Mouse (Mus musculus) spleen, embryonic (tissue): Measurements from ENCODE around the gene Cldn18.

Experiments
- CTCF ChIA-PET: fragments of 350-600 bp; sonication (Branson Sonifier 250); formaldehyde crosslinking; loops from one replicate; lab custom pipeline; 2022; lab: Charles Lee

The Cldn18 gene

GRCm38 (mm10) chr9:99717134-99717533 lies at the start of gene Cldn18:
Cldn18 (minus strand) TSS chr9:99717267.
- CTCF ChIA-PET = no interaction called here

DNA sequence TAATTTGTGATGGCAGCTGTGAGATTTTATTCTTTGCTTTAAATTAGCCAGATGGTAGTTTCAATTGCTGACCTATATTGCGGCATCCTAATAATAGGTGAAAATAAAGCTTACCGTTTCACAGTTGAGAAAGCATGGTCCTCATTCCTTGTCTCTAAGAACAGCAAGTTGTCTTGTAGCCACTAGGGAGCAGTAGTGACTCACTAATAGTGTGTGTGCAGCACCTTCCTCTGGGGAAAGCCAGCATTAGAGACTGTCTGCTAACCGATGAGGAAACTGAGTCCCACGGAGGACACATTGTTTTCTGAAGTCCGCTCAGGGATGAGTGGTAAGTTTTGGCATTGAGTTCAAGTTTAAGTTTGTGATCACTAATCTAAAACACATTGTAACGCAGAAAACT lies 46.5 kb upstream of the Cldn18 start:
- CTCF ChIA-PET = no interaction called here

DNA sequence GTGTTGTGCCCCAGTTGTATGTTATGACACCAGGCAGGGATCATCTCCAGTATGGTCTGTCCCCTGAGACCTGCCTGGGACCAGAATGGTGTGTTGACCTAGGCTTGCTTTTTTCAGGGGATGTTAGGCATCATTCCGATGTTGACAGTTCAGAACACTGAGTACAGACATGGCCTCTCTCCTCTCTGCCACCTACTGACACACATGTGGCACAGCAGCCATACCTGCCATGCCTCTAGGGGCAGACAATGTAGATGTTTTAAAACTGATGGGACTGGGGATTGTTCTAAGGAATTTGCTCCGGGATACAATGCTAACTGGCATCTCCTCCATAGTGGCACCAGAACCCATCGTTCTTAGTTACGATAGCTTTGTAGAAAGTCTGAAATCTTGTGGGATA lies 33.2 kb upstream of the Cldn18 start:
- CTCF ChIA-PET = no interaction called here

DNA sequence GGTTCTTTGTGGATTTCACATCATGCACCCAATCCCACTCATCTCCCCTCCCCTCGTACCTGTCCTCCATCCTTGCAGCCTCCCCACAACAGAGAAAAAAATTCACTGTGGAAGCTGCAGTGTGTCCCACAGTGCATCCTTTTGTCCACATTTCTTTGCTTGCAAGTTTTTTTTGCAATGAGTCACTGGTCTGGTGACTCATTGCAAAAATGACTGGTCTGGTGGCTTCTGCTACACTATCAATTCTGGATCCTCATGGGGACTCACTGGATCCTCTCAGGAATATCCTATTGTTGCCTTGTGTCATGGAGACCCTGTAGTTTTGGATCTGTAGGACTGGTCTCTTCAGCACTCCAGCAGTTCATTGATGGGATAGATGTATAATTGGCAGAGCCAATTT lies 31.2 kb upstream of the Cldn18 start:
- CTCF ChIA-PET = no interaction called here

DNA sequence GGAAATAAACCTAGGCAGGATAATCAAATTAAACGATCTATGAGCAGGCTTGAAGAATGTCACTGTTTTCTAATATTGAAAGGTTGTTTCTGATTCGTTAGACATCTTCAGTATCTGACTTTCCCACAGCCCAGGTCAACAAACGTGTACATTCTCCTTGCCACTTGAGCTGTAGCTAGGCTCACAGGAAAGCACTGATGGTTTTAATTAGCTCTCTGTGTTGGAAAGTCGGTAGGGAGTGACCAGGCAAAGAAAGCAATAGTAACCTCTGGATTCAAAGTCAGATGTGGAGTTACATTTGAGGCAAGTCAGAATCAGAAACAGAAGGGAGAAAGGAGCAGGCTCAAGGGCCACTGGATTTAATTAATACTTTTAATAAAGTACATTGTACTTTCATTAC lies 30.7 kb upstream of the Cldn18 start:
- CTCF ChIA-PET = no interaction called here

DNA sequence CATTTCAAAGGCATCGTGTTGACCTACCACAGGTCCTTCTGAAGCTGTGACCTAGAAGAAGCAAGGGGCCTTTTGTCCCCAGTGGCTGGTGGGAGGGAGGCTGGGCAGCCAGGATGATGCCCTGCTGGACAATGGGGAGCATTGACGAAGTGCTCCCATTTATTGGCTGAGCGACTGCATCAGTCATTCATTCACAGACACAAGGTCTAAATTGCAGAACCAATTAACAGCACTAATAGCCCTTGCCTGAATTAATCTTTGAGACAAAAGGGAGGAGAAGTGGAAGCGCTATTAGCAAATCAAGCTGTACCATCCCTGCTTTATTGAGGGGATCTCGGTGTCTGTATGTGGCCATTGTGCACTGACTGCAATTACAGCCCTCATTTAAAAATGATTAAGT lies 27.5 kb upstream of the Cldn18 start:
- CTCF ChIA-PET = no interaction called here

DNA sequence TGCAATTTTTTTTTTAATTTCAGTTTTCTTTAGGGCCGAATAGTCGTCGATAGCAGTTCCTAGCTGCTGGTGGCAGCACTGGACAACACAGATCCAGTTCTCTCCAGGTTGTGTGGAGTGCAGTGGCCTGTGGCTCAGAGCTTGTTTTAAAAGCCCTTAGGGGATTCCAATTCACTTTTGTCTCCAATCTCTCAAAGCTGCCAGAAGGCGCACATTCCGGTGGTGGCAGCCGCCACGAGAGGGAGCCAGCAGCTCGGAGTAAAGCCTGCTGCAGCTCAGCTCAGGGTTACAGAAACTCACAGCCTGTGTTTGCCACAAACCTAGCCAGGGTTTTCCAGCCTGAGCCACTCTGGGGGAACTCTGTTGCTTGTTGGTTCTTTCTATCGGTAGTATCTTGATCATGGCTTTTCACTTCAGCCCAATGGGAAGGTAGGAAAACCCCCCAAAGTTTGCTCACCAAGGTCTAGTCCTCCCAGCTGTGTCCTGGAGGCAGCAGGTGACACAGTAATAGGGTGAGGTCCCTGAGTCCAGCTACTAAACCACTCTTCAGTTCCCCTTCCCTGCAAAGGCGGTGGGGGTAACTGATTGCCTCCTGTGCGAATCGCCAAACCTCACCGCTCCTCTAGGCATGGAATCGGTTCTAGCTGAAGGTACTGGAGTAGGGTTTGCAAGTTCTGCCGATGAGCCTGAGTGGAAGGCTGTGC lies 13.0 kb upstream of the Cldn18 start:
- CTCF ChIA-PET = no interaction called here

- CTCF ChIA-PET = no interaction called here
These were observed 10.8 kb upstream of the Cldn18 start for GRCm38 (mm10) chr9:99727819-99728218.

GRCm38 (mm10) chr9:99725278-99725677 lies 8.2 kb upstream of the Cldn18 start:
- CTCF ChIA-PET = no interaction called here

DNA sequence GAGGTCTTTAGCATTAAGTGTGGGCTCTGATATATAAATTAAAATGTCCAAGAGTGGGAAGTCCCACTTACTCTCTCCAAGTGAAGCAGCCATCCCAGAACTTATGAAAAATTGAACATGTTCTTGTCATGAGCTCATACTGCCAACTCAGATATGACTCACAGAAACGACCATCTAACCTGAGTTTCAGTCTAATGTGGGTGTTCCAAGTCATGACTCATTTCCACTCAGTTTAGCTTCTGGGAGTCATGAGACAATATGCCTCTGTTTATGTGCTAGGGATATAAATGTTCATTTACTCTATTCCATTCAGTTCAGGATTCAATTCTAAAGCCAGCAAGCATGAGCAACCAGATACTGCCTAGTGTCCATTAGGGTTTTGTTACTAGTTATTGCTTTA lies 2.9 kb upstream of the Cldn18 start:
- CTCF ChIA-PET = no interaction called here

DNA sequence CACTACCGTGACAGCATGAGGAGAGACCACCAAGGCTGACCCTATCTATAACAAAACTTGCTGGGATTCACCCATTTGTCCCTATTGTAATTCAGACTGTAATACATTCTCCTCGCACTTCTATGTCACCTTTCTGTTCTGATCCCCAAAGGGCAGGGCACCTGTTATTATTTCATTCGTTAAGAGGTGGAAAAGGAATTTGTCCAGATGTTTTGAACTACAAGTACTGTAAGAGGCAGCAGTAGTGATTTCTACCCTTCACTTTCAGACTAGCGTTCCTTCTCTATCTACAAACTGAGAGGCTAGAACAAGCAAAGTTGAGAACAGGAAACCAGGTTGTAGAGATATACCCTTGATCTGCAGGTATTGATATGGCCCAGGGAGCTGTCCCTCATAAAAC lies 6.8 kb downstream of the Cldn18 start:
- CTCF ChIA-PET = no interaction called here

GRCm38 (mm10) chr9:99709588-99710248 lies 7.3 kb downstream of the Cldn18 start:
- CTCF ChIA-PET = no interaction called here

GRCm38 (mm10) chr9:99707425-99708126 lies 9.5 kb downstream of the Cldn18 start:
- CTCF ChIA-PET = no interaction called here

DNA sequence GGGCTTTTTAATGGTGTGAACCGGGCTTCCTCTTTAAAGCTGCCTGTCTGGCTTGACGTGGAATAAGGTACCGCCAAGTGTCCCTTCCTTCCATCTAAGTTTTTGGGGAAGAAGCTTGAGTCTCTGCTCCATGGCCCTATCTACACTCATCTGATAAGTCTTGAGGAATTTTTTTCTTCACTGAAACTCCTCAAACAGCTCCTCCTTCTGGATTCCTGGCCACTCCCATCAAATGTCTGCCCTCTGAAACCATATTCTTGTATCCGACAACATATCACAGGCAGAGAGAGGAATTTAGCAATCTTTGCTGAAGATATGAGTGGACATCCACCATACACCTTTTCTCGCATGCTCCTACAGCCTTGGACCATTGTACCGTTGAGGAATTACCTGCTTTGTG lies 10.8 kb downstream of the Cldn18 start:
- CTCF ChIA-PET = interaction anchor here (0.6 kb wide), 1 partner anchor 41 kb away, joined by 5 read pairs; no protein-coding TSS in a partner anchor

DNA sequence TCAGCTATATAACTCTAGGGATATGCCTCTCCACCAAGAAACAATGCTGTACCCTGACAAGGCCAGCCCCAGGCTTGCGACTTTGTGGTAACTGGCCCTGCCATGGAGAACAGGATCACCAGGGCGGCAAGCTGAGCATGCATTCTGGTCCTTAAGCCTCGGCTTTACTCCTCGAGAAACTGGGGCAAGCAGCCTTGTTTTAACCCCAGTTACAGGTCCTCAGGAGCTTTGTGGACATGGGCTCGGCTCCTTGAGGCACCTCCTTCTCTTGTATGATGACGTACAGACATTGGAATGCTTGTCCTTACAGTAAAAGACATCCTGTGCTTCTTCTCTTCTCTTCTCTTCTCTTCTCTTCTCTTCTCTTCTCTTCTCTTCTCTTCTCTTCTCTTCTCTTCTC lies 13.4 kb downstream of the Cldn18 start:
- CTCF ChIA-PET = no interaction called here

DNA sequence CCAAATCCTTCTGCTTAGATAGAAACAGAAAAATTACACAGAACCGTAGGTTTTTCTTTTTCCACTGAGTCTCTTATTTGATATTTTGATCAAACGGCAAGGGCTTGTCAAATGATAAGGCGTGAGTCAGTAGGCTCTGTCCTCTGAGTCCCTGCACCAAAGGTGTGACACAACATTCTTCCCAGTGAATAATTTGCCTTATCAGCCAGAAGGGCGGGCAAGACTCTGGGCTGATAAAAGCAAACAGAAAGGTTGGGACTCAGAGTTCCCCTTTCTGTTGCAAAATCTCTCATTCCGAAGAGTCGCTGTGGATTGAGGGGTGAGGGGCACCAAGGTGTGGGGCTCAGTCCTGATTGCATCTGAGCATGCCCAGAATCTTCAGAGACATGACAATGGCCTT lies 14.9 kb downstream of the Cldn18 start:
- CTCF ChIA-PET = no interaction called here

DNA sequence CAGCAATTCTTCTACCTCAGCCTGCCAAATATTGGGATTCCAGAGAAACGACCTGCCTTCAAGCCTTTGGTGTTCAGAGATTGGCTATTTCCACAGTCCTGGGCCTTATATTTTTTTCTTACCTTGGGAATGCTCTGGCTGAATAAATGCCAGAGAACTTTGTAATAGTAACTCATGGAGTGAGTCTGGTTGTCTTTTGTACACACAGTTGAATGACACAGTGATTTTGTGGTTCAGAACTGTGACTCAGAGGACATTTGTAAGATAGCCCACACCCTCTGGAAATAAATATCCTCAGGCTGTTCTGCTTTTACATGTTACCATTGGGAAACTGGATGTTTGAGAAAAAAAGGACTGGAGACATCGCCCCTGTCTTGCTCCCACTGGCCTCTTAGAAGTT lies 15.9 kb downstream of the Cldn18 start:
- CTCF ChIA-PET = no interaction called here

GRCm38 (mm10) chr9:99699752-99700389 lies 17.2 kb downstream of the Cldn18 start:
- CTCF ChIA-PET = no interaction called here

- CTCF ChIA-PET = no interaction called here
These were observed 22.1 kb downstream of the Cldn18 start for GRCm38 (mm10) chr9:99694961-99695360.

GRCm38 (mm10) chr9:99690386-99690785 lies 26.7 kb downstream of the Cldn18 start:
- CTCF ChIA-PET = no interaction called here

DNA sequence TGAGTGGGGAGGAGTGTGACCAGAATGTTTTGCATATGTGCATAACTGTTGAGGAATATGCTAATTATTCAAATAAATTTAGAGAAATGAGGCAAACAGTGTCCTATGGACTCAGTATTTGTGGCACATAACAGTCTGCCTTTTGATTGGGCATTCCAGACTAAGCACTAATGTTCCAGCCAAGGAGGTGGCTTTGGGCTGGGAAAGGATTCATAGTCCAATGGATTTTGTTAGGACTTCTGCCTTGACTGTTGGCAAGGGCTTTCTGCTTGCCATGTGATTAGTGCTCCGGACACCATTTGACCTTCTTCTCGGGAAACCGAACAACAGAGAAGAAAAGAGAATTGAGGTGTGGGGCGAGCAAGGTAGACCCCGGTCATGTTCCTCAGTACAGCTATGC lies 27.3 kb downstream of the Cldn18 start:
- CTCF ChIA-PET = no interaction called here

- CTCF ChIA-PET = no interaction called here
These were observed 31.4 kb downstream of the Cldn18 start for GRCm38 (mm10) chr9:99685536-99686231.
